Mouse (Mus musculus) kidney, adult 2 months (tissue): ENCODE measurements at regions not wholly inside any gene's neighbourhood (a gene's known extent, or its start where the extent isn't known, plus 50 kb on each side); places are given as distances from the start of the nearest gene placed in this dataset.

Experiments
- CTCF ChIP-seq: fragments of 200-500 bp; conservative IDR thresholded peaks from 2 replicates; pipeline ENCODE4 v1.5.1; 2011; ENCODE audit warnings: low read depth, mild to moderate bottlenecking, control low read depth, low read length, moderate library complexity, mixed read lengths; ENCODE audit not compliant: insufficient read depth, insufficient read length
- POLR2A ChIP-seq: fragments of 200-500 bp; IDR thresholded peaks from one replicate; pipeline ENCODE4 v1.6.1; 2011; ENCODE audit warnings: low read depth, low read length, control low read depth

- no peak for TF ChIP-seq CTCF
- no peak for TF ChIP-seq POLR2A
These were observed 191.8 kb downstream of the Atp23 start for GRCm38 (mm10) chr10:126709219-126709917.
